Mouse (Mus musculus): ENCODE results near the gene Lrg1.

The Lrg1 gene

DNA sequence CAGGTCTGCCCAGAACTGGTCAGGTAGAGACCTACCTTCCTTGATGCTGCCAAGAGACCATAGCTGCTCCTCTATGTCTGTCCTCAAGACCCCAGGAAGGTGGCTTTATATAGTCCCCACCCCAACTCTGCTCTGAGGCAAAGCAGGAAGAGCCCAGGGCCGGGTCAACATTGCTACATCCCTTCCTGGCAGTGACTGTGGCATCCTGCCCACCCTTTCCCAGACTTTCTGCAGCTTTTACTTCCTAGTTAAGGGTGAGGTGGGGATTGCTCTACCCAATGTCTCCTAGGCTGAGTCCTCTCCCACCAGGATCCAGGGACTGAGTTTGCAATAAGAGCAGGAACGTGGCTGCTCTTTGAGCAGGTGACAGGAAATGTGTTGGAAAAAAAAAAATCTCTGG, at the start of gene Lrg1:
Gene Lrg1, minus strand, starts transcription at position 176 of the 400 bp plus-strand sequence.
- no peak for DNase-seq

- no peak for DNase-seq
Observed at GRCm38 (mm10) chr17:56171456-56171855, 49.7 kb upstream of the Lrg1 start.

DNA sequence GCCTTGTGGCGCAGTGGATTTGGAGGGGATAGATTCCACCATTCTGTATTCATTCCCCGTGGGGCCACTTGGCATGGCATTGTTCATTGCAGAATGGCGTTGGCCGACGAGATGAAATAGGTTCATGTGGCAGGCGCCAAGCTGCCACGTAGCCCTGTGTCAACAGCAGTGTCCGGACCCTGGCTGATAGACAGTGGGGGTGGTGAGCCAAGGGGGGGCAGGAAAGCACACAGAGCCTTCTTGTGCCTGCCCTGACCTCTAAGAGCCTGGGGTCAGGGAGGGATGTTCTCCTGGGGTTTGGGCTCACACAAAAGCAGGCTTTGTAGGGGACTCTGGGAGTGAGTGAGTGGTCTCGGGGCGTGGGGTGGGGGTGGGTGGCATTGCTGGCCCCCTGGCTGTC, 48.8 kb upstream of the Lrg1 start:
- DNase-seq = no peak

- DNase-seq = no peak
Observed at GRCm38 (mm10) chr17:56169830-56170229, 48.0 kb upstream of the Lrg1 start.

DNA sequence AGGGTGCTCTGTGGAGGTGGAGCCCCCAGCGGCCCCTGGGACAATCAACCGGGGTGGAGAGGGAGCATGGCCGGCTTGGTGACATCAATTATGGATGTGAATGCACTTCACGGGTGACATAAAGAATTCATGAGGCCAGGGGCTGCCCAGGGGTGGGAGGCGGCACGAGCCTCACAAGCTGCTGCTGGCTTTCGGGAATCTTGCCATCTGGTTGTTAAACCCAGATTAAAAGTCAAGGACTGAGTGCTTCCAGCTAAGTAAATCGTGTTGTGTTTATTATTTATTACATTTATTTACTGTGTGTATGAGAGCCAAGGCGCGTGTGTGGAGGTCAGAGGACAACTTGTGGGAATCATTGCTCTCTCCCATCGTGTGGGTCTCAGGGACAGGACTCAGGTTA, 43.9 kb upstream of the Lrg1 start:
- no peak for DNase-seq

DNA sequence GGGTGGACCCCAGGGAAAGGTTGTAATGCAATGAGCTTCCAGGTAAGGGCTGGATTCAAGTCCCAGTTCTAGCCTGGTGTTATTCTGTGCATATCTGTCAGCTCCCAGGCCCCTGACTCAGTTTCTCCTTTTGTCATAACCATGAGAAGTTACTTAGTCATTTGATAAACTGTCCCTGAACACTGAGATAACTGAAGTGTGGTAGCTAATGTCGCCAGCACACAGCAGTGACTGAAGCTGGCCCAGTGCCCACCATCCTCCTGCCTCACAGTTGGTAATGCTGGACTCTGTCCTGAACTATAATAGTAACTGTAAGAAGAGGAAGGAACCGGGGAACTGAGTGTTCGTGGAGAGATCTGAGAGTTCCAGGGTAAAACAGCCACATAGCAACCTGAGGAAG, 42.7 kb upstream of the Lrg1 start:
- DNase-seq = no peak

- peak; percentile 73 for DNase-seq
Observed at GRCm38 (mm10) chr17:56163523-56164102, 41.8 kb upstream of the Lrg1 start.

DNA sequence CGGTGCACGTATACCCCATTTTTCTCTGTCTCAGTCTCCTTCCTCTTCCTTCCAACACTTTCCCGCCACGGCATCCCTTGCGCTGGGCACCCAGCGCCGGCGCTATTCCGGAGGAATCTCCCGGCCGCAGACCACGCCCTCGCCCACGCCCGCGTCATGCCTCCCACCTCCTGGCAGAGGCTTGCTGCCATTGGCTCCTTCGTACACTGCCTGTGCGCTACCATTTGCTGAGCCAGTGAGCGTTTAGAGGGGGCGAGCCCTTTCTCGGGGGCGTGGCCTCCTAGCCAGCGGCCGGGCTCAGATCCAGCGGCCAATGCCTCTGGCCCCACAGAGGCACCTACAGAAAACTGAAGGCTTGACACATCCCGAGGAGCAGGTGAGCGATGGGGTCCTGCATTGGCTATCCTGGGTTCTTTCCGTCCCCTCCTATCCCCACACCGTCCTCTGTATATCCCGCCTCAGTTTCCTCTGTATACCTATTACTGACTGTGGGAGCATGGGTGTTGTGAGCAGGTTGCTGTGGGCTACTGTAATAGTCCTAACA, 40.5 kb upstream of the Lrg1 start, which contains the start of gene Tnfaip8l1:
Gene Tnfaip8l1, plus strand, starts transcription at position 247 of the 544 bp plus-strand sequence.
- DNase-seq = peak; percentile 93

- DNase-seq = peak; percentile 44
Observed at GRCm38 (mm10) chr17:56159729-56160128, 37.9 kb upstream of the Lrg1 start.

DNA sequence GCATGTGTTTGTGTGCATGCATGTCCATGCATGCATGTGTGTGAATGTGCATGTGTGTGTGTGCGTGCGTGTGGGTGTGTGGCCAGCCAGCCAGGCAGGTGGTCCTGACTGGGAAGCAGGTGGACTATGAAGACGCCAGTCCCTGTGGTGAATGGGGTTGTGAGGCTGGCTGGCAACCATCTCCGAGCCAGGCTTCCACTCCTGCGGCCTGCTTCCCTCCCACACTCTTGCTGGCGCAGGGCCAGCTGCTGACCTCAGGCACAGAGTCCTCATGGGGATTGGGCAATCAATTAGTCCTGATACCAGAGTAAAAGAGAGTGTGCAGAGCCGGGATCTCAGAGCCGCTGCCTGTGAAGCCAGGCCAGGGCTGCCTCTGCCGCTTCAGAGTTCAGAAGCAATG, 31.8 kb upstream of the Lrg1 start:
- no peak for DNase-seq

DNA sequence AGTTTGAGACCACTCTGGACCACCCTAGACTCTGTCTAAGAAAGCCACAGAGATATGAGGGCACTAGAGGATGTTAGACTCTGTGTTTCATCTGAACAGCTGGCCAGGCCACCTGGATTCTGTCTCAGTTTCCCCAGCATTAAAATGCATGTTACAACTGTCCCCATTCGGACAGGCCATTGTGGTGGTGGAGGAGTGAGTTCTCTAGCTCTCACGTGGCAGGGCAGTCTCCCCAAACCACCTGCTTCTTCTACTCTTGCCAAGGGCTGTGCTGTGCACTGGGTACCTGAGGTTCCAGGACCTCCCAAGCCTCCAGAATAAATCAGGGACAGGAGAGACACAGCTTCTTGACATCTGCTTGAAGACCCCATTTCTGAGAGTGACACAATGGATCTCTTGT, 28.1 kb upstream of the Lrg1 start:
- DNase-seq = no peak

GRCm38 (mm10) chr17:56148790-56149618, 27.2 kb upstream of the Lrg1 start:
- DNase-seq = no peak

DNA sequence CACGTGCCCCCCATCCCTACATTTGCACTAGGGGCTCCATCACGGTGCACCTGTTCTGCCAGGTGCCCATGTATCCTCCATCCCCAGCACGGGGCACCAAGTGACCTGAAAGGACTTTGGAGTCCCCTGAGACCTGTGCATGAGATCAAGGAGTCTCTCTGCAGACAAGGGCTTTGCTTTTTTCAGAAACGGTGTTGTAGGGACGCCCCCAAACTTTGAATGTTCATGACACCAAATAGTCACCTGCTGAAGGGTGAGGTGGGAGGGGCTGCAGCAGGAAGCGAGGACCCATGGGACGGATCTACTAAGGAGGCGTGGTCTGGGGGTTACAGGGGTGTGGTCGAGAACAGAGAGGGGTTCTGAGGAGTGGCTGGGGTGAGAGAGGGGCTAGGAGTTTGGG, 26.5 kb upstream of the Lrg1 start:
- no peak for DNase-seq

DNA sequence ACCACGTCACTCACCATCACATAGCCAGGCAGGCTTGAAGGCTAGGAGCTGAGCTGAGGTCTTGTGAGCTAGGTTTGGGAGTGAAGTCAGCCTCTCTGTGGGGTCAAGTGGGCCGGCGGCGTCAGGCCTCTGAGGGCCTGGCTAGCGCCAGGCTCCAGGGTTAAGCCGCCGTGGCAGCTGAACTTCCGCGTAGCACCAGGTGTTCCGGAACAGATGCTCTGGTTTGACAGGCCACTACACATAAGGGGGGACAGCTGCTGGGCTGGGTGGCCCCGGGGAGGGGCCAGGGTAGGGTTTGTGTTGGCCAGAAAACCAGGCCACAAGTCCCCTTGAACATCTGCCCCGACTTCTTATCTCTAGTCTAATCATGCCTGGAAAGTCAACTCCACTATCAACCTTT, 25.6 kb upstream of the Lrg1 start:
- no peak for DNase-seq

DNA sequence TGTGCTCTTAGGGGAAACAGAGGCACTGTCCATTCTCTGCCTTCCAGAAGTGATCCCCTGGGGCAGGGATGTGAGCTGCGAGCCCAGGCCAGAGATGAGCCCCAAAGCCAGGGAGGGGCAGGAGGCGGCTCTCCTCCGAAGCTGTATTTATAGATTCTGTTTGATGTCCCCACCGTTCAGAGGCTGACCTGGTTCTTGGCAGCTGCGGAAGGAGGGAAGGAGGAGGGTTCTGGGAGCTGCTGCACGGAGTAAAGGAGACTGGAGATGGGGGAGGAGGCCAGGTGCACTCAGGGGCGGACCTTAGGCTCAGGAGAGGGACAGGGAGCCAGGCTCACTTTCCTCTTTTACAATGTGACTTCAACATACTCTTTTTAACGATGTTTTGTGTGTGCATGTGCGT, 24.3 kb upstream of the Lrg1 start:
- DNase-seq = no peak

- DNase-seq = no peak
Observed at GRCm38 (mm10) chr17:56144546-56144945, 22.7 kb upstream of the Lrg1 start.

DNA sequence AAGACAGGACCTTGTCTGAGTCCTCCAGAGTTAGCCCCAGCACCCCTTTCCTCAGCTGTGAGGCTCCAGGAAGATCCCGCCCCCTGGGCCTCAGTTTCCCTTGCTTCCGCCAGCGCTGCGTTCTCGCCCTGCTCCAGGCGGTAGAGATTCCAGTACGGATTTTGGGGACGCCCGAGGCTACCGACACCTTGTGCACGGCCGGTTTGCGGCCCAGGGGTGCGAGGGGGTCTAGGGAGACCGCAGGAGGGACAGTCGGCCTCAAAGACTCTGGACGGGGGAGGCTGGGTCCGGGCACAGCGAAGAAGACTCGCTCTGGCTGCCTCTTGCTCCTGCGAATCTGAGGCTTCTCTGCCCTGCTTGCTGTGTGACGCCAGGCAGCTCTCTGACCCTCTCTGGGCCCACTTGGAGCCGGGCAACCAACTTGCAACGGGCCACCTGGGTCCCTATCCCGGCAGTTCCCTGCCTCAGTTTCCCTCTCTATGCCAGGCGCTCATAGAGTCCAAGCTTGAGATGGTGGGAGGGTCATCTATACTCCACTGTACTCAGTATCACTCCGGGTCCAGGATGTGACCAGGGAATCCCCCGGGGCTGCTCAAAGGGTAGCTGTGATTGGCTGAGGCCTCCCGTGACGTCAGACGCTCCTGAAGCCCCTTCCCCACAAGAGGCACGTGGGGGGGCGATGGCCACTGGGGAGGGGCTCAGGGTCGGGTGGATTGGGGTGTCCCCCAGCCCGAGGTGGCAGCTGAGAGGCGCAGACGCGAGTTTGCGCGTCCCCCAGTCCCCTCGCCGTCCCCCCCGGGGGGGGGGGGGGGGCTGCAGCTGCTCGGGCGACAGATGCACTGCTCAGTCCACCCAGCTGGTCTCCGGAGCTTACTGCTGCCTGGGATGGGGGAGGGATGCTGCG, 20.2 kb upstream of the Lrg1 start:
- peak; percentile 48 for DNase-seq

DNA sequence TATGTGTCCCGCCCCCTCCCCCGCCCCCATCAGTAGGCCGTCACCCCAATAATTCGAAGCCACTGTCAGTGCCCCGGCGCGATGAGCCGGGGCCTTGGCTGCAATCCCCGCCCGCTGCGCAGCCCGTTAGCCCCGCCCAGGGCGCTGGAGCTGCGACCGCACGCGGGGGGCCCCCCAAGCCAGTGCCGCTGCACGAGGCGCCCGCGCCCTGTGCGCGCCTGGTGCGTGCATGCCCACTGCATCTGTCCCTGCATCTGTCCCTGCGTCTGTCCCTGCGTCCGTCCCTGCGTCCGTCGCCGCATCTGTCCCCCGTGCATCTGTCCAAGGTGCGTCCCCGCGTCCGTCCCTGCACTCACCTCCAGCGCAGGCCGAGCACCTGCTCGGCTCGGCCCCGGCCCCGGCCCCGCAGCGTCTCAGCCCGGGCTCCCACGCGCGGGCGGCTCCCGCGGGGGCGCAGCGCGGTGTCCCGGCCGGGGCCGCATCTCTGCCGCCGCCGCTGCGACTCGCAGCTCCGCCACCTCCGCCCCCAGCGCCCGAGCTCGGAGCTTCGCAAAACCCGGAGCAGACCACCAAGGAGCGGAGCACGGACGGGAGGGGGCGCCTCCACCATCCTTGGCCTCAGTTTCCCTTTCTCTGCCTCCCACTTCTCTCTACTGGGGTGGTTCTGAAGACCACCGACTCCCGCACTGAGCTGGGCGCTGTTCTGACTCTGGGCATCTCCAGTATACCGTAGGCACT, 18.2 kb upstream of the Lrg1 start, which contains the start of gene Sema6b:
Gene Sema6b, minus strand, starts transcription at position 486 of the 738 bp plus-strand sequence.
- DNase-seq = peak; percentile 77

GRCm38 (mm10) chr17:56139355-56139754, 17.6 kb upstream of the Lrg1 start:
- DNase-seq = no peak

- DNase-seq = no peak
Observed at GRCm38 (mm10) chr17:56137839-56138613, 16.2 kb upstream of the Lrg1 start.

GRCm38 (mm10) chr17:56136558-56136957, 14.8 kb upstream of the Lrg1 start:
- DNase-seq = no peak
